Mouse (Mus musculus) liver, adult 2 months (tissue): ENCODE measurements around the gene Mapk8ip3.

Source experiments
- CTCF ChIP-seq: fragments of 200-500 bp; IDR thresholded peaks from 2 replicates; pipeline ENCODE4 v1.5.1; 2011; ENCODE audit warnings: low read depth, low read length, control low read depth
- POLR2A ChIP-seq: fragments of 200-500 bp; IDR thresholded peaks from 2 replicates; pipeline ENCODE4 v1.6.1; 2011; ENCODE audit warnings: low read length, control low read depth; ENCODE audit not compliant: insufficient read depth; ENCODE audit errors: extremely low read depth

DNA sequence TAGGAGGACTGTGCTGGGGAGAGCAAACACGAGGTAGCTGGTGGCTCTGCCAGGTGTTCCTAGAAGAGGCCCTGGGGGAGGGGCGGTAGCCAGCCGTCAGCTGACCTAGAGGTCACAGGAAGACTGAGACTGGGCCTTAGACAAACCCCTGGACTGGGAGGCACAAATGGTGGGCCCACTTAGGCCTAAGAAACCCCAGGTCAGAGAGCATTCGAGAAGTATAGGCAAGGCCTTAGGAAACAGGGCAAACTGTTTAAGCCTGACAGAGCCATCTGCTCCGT is 58.7 kb downstream of the Mapk8ip3 start:
- TF ChIP-seq POLR2A: no peak
- no peak for TF ChIP-seq CTCF
